ENCODE assay signal across 8 mouse cellular contexts in genomic region chr3:87150689-87151244, GRCm38 (mm10). TPM values are rescaled to one million over a fixed set of nuclear protein-coding genes. Genes with fewer than 3 reads are reported as not detected.
DNase-seq lines count a peak whose midpoint lies in the region; ATAC-seq and TF ChIP-seq lines count a peak whose summit lies in the region.

No protein-coding gene starts in this region.

- H3K36me3 ChIP-seq in heart, embryonic 12.5 days, result peaks cover 15% of the 10 kb centered on the region
- H3K36me3 ChIP-seq in midbrain, embryonic 11.5 days (ENCODE audit: control insufficient read depth, insufficient read depth, low read length), result peaks cover 3% of the 10 kb centered on the region; the same call in 1 of the 2 replicates
- H3K36me3 ChIP-seq in thymus, adult 2 months (ENCODE audit: control insufficient read depth, insufficient read depth, low read length), result no peaks in the 10 kb centered on the region

- H3K9me3 ChIP-seq in heart, embryonic 12.5 days (replicated peaks), result no peaks in the 10 kb centered on the region
- H3K9me3 ChIP-seq in midbrain, embryonic 11.5 days (ENCODE audit: control insufficient read depth, low read length), result no peaks in the 10 kb centered on the region

- DNase-seq in 3T3-L1 (ENCODE audit: low read depth, low spot score), result peak; percentile 98
- peak; percentile 76 for DNase-seq in kidney, postnatal 14 days
- DNase-seq in midbrain, embryonic 11.5 days (ENCODE audit: low spot score, missing footprints), result peak; percentile 96
- DNase-seq in cerebellum, postnatal 14 days, result no peak
- no peak for DNase-seq in thymus, adult 2 months
- DNase-seq in cerebellum, adult 9-11 months, result no peak

- H3K27ac ChIP-seq in brown adipose tissue, adult 24 weeks (replicated peaks; ENCODE audit: low read depth, low read length), result peak overlapping the region; percentile 93
- H3K27ac ChIP-seq in heart, embryonic 12.5 days (ENCODE audit: poor library complexity, severe bottlenecking), result peak overlapping the region; percentile 100
- peak overlapping the region; percentile 75 for H3K27ac ChIP-seq in midbrain, embryonic 11.5 days (ENCODE audit: low read depth, low read length)
- no peak overlapping the region for H3K27ac ChIP-seq in thymus, adult 2 months (ENCODE audit: control insufficient read depth, insufficient read depth, low read length)

- peaks cover 26% of the 10 kb centered on the region for H3K4me1 ChIP-seq in brown adipose tissue, adult 24 weeks (ENCODE audit: control insufficient read depth, insufficient read depth, insufficient read length, low read length)
- peaks cover 72% of the 10 kb centered on the region for H3K4me1 ChIP-seq in heart, embryonic 12.5 days (replicated peaks)
- H3K4me1 ChIP-seq in midbrain, embryonic 11.5 days (ENCODE audit: control insufficient read depth, insufficient read depth, low read length), result peaks cover 51% of the 10 kb centered on the region
- 0 out of 2 replicates have a peak, but pooled peaks cover 2% of the 10 kb centered on the region for H3K4me1 ChIP-seq in thymus, adult 2 months (replicated peaks; ENCODE audit: control insufficient read depth, insufficient read depth, low read length)

- ATAC-seq in heart, embryonic 12.5 days (ENCODE audit: insufficient number of reproducible peaks, low FRiP score), result peak; percentile 71
- ATAC-seq in midbrain, embryonic 11.5 days (ENCODE audit: low FRiP score), result peak; percentile 79

- WGBS in heart, embryonic 12.5 days, result 7% methylated on average over 16 of the region's 16 CpGs
- under 1% methylated on average over 16 of the region's 16 CpGs for WGBS in midbrain, embryonic 11.5 days
- WGBS in thymus, adult 2 months, result 89% methylated on average over 16 of the region's 16 CpGs

- TF ChIP-seq POLR2A in thymus, adult 2 months (IDR thresholded peaks at IDR 0.05; ENCODE audit: control insufficient read depth, extremely low read depth, insufficient read depth, low read length, poor library complexity), result no peak

- peak overlapping the region; percentile 64 for H3K9ac ChIP-seq in heart, embryonic 12.5 days
- H3K9ac ChIP-seq in midbrain, embryonic 11.5 days (ENCODE audit: low read length), result peak overlapping the region; percentile 62

- no peak for TF ChIP-seq CTCF in thymus, adult 2 months (IDR thresholded peaks at IDR 0.05; ENCODE audit: borderline replicate concordance, control insufficient read depth, extremely low read depth, insufficient read depth, low read length, poor library complexity)

- peak overlapping the region; percentile 50 for H3K4me2 ChIP-seq in heart, embryonic 12.5 days
- H3K4me2 ChIP-seq in midbrain, embryonic 11.5 days, result peak overlapping the region; percentile 26

- H3K4me3 ChIP-seq in brown adipose tissue, adult 24 weeks (ENCODE audit: insufficient read depth, low read depth, low read length), result no peak overlapping the region
- no peak overlapping the region for H3K4me3 ChIP-seq in heart, embryonic 12.5 days
- 0 out of 2 replicates have a peak overlapping the region, but pooled peaks have one; percentile 4 for H3K4me3 ChIP-seq in midbrain, embryonic 11.5 days (ENCODE audit: low read depth, low read length)
- H3K4me3 ChIP-seq in thymus, adult 2 months (ENCODE audit: control insufficient read depth, insufficient read depth, low read length), result no peak overlapping the region

- H3K27me3 ChIP-seq in heart, embryonic 12.5 days (replicated peaks), result no peaks in the 10 kb centered on the region
- no peaks in the 10 kb centered on the region for H3K27me3 ChIP-seq in midbrain, embryonic 11.5 days (ENCODE audit: control insufficient read depth, insufficient read depth, low read length)
- H3K27me3 ChIP-seq in thymus, adult 2 months (ENCODE audit: control insufficient read depth, insufficient read depth, low read length), result no peaks in the 10 kb centered on the region

RNA-seq across cellular contexts. Expression of gene Kirrel, which starts 23.8 kb away (rescaled TPM):
- polyA plus RNA-seq in brown adipose tissue, adult 24 weeks (2012; ENCODE audit: insufficient read depth, insufficient read length, missing spikeins), result 3.5 and 4.8 TPM in 2 replicates
- 19.6 and 20.1 TPM in 2 replicates for polyA plus RNA-seq in heart, embryonic 12.5 days (2016; fragmentation: Nextera tagmentation; extraction: Ambion mirVana)
- polyA plus RNA-seq in midbrain, embryonic 11.5 days (2014; fragmentation: Nextera tagmentation; extraction: Ambion mirVana), result 6.4 and 7.4 TPM in 2 replicates
- polyA plus RNA-seq in thymus, adult 2 months (2012; rRNA removed), result 2.6 and 2.9 TPM in 2 replicates

Comparison
In these comparisons a context has a peak if more than half of its experiments do, and no peak if none do; other contexts are left out.
1. DNase-seq: peak in 3T3-L1 (single experiment), kidney, postnatal 14 days (single experiment) and midbrain, embryonic 11.5 days (single experiment); none in cerebellum, postnatal 14 days (0 of 2), thymus, adult 2 months (single experiment) and cerebellum, adult 9-11 months (single experiment).